13 mouse cellular contexts compared by ENCODE assay signal in genomic region chr1:75581936-75582624, GRCm38 (mm10). TPM values are rescaled to one million over a fixed set of nuclear protein-coding genes. Genes with fewer than 3 reads are reported as not detected.
DNase-seq lines count a peak whose midpoint lies in the region; ATAC-seq lines count a peak whose summit lies in the region.
"Had no signal": no experiment of that assay in that cellular context is flagged by ENCODE, and none has a peak within 500 bp of the region (broad histone marks: within the 10 kb centered on the region; RNA-seq: fewer than 3 reads in every experiment).

No protein-coding gene starts in this region.

- H3K4me1 ChIP-seq in heart, embryonic 11.5 days (ENCODE audit: control insufficient read depth, insufficient read depth, low read length), result no peaks in the 10 kb centered on the region
- peaks cover 6% of the 10 kb centered on the region; the same call in 1 of the 2 replicates for H3K4me1 ChIP-seq in embryonic facial prominence, embryonic 14.5 days (ENCODE audit: control insufficient read depth, insufficient read depth, low read length)
- H3K4me1 ChIP-seq in hindbrain, embryonic 12.5 days, result peaks cover 3% of the 10 kb centered on the region; the same call in 1 of the 2 replicates

- H3K4me3 ChIP-seq in heart, embryonic 11.5 days (ENCODE audit: low read depth, low read length), result no peak overlapping the region
- H3K4me3 ChIP-seq in embryonic facial prominence, embryonic 14.5 days (ENCODE audit: low read depth, low read length), result no peak overlapping the region
- no peak overlapping the region for H3K4me3 ChIP-seq in hindbrain, embryonic 12.5 days
- H3K4me3 ChIP-seq: layer of hippocampus, adult 2 months; limb, embryonic 15.5 days had no signal

- H3K9me3 ChIP-seq in heart, embryonic 11.5 days (replicated peaks; ENCODE audit: control insufficient read depth, low read length), result no peaks in the 10 kb centered on the region
- H3K9me3 ChIP-seq in embryonic facial prominence, embryonic 14.5 days (ENCODE audit: control insufficient read depth, low read length), result no peaks in the 10 kb centered on the region
- no peaks in the 10 kb centered on the region for H3K9me3 ChIP-seq in hindbrain, embryonic 12.5 days (replicated peaks)
- H3K9me3 ChIP-seq: limb, embryonic 15.5 days had no signal

- no peak overlapping the region for H3K27ac ChIP-seq in heart, embryonic 11.5 days (ENCODE audit: low read depth, low read length)
- no peak overlapping the region for H3K27ac ChIP-seq in embryonic facial prominence, embryonic 14.5 days (replicated peaks; ENCODE audit: low read depth, low read length)
- H3K27ac ChIP-seq in hindbrain, embryonic 12.5 days, result peak overlapping the region; percentile 80
- H3K27ac ChIP-seq: layer of hippocampus, adult 2 months; limb, embryonic 15.5 days had no signal

- DNase-seq in heart, adult 9 months (ENCODE audit: low spot score in 2 of 2), result peak; percentile 44 to 62
- peak; percentile 51 for DNase-seq in embryonic facial prominence, embryonic 14.5 days (ENCODE audit: low spot score)
- peak; percentile 53 for DNase-seq in mesoderm, embryonic 11.5 days (ENCODE audit: low read depth, low spot score)
- DNase-seq in right cerebral cortex, adult 18-20 months, result no peak
- no peak for DNase-seq in frontal cortex, postnatal 14 days (ENCODE audit: low spot score in 2 of 2)
- no peak for DNase-seq in layer of hippocampus, adult 9-11 months
- DNase-seq: adrenal gland, adult 2 months; kidney, adult 9 months had no signal

- H3K27me3 ChIP-seq in heart, embryonic 11.5 days (ENCODE audit: control insufficient read depth, insufficient read depth, low read length), result no peaks in the 10 kb centered on the region
- no peaks in the 10 kb centered on the region for H3K27me3 ChIP-seq in embryonic facial prominence, embryonic 14.5 days (replicated peaks; ENCODE audit: control insufficient read depth, insufficient read depth, low read length)
- no peaks in the 10 kb centered on the region for H3K27me3 ChIP-seq in hindbrain, embryonic 12.5 days
- H3K27me3 ChIP-seq: limb, embryonic 15.5 days had no signal

- ATAC-seq in heart, embryonic 11.5 days (replicated peaks; ENCODE audit: insufficient number of reproducible peaks, low FRiP score, low TSS enrichment), result no peak
- no peak for ATAC-seq in embryonic facial prominence, embryonic 14.5 days (ENCODE audit: low read depth)
- ATAC-seq in hindbrain, embryonic 12.5 days (ENCODE audit: low FRiP score), result no peak
- ATAC-seq: Patski had no signal

- no peak overlapping the region for H3K4me2 ChIP-seq in heart, embryonic 11.5 days
- H3K4me2 ChIP-seq in embryonic facial prominence, embryonic 14.5 days (ENCODE audit: low read depth, low read length), result 0 out of 2 replicates have a peak overlapping the region, but pooled peaks have one; percentile 4
- H3K4me2 ChIP-seq in hindbrain, embryonic 12.5 days (replicated peaks), result no peak overlapping the region
- H3K4me2 ChIP-seq: limb, embryonic 15.5 days had no signal

- 61% methylated on average over 7 of the region's 7 CpGs for WGBS in heart, embryonic 11.5 days (ENCODE audit: insufficient replicate concordance)
- 18% methylated on average over 7 of the region's 7 CpGs for WGBS in embryonic facial prominence, embryonic 14.5 days
- WGBS in hindbrain, embryonic 12.5 days, result 28% methylated on average over 7 of the region's 7 CpGs

- H3K9ac ChIP-seq in heart, embryonic 11.5 days (ENCODE audit: low read depth, low read length), result no peak overlapping the region
- H3K9ac ChIP-seq in embryonic facial prominence, embryonic 14.5 days (ENCODE audit: low read depth, low read length), result no peak overlapping the region
- no peak overlapping the region for H3K9ac ChIP-seq in hindbrain, embryonic 12.5 days
- H3K9ac ChIP-seq: limb, embryonic 15.5 days had no signal

- no peaks in the 10 kb centered on the region for H3K36me3 ChIP-seq in heart, embryonic 11.5 days (ENCODE audit: control insufficient read depth, insufficient read depth, low read length)
- H3K36me3 ChIP-seq in embryonic facial prominence, embryonic 14.5 days (ENCODE audit: control insufficient read depth, insufficient read depth, low read length), result no peaks in the 10 kb centered on the region
- no peaks in the 10 kb centered on the region for H3K36me3 ChIP-seq in hindbrain, embryonic 12.5 days
- H3K36me3 ChIP-seq: limb, embryonic 15.5 days had no signal

RNA-seq across cellular contexts. Expression of gene Slc4a3, which starts 36.0 kb away (rescaled TPM):
- polyA plus RNA-seq in heart, embryonic 11.5 days (2014; fragmentation: Nextera tagmentation; extraction: Ambion mirVana), result 13.3 and 14.2 TPM in 2 replicates
- polyA plus RNA-seq in embryonic facial prominence, embryonic 14.5 days (2014; fragmentation: Nextera tagmentation; extraction: Ambion mirVana), result 12.0 and 18.5 TPM in 2 replicates
- 36.9 and 38.6 TPM in 2 replicates for polyA plus RNA-seq in hindbrain, embryonic 12.5 days (2016; fragmentation: Nextera tagmentation; extraction: Ambion mirVana)

Comparison
In these comparisons a context has a peak if more than half of its experiments do, and no peak if none do; other contexts are left out.
1. DNase-seq: peak in heart, adult 9 months (2 of 2), embryonic facial prominence, embryonic 14.5 days (single experiment) and mesoderm, embryonic 11.5 days (single experiment); none in right cerebral cortex, adult 18-20 months (single experiment), frontal cortex, postnatal 14 days (0 of 2) and layer of hippocampus, adult 9-11 months (single experiment).